Mouse (Mus musculus): ENCODE results near the gene Spire2. TPM values are rescaled to one million over a fixed set of nuclear protein-coding genes. Genes with fewer than 3 reads are reported as not detected.

Spire2 gene
- total and polyA plus RNA-seq, 2 experiments from 2014 or later, result 25.4 to 34.0 TPM

- no peak overlapping the region for H3K4me3 ChIP-seq (ENCODE audit: low read length)
- H3K4me2 ChIP-seq (ENCODE audit: low read depth, low read length), result no peak overlapping the region
- H3K27ac ChIP-seq, result no peak overlapping the region
- no peaks in the 10 kb centered on the region for H3K27me3 ChIP-seq (ENCODE audit: insufficient read depth, low read length)
- H3K9ac ChIP-seq (replicated peaks; ENCODE audit: low read length), result no peak overlapping the region
- DNase-seq (ENCODE audit: low spot score) (no peak), ATAC-seq (no peak)
- H3K4me1 ChIP-seq (ENCODE audit: insufficient read depth, low read length), result no peaks in the 10 kb centered on the region
- H3K9me3 ChIP-seq (ENCODE audit: low read length), result no peaks in the 10 kb centered on the region
- no peaks in the 10 kb centered on the region for H3K36me3 ChIP-seq (ENCODE audit: insufficient read depth, low read length)
- TF ChIP-seq CTCF (IDR thresholded peaks at IDR 0.05; ENCODE audit: low read depth), result no peak
- WGBS, result 87% methylated on average over 8 of the region's 8 CpGs
Measured at GRCm38 (mm10) chr8:123291716-123292115, 40.8 kb upstream of the Spire2 start.

GRCm38 (mm10) chr8:123292281-123292680 lies 40.2 kb upstream of the Spire2 start:
- no peak for TF ChIP-seq CTCF (IDR thresholded peaks at IDR 0.05; ENCODE audit: low read depth)
- H3K4me1 ChIP-seq (ENCODE audit: insufficient read depth, low read length), result no peaks in the 10 kb centered on the region
- no peak overlapping the region for H3K27ac ChIP-seq
- H3K36me3 ChIP-seq (ENCODE audit: insufficient read depth, low read length), result no peaks in the 10 kb centered on the region
- no peak overlapping the region for H3K4me3 ChIP-seq (ENCODE audit: low read length)
- DNase-seq (ENCODE audit: low spot score), result no peak
- H3K9me3 ChIP-seq (ENCODE audit: low read length), result no peaks in the 10 kb centered on the region
- H3K27me3 ChIP-seq (ENCODE audit: insufficient read depth, low read length), result no peaks in the 10 kb centered on the region
- ATAC-seq, result no peak
- WGBS, result 87% methylated on average over 3 of the region's 3 CpGs
- no peak overlapping the region for H3K4me2 ChIP-seq (ENCODE audit: low read depth, low read length)
- no peak overlapping the region for H3K9ac ChIP-seq (replicated peaks; ENCODE audit: low read length)

- Histone ChIP-seq H3K4me1 (ENCODE audit: insufficient read depth, low read length) (no peaks in the 10 kb centered on the region), H3K9me3 (ENCODE audit: low read length) (no peaks in the 10 kb centered on the region), H3K27me3 (ENCODE audit: insufficient read depth, low read length) (no peaks in the 10 kb centered on the region), H3K27ac (no peak overlapping the region), H3K9ac (replicated peaks; ENCODE audit: low read length) (no peak overlapping the region), H3K4me3 (ENCODE audit: low read length) (no peak overlapping the region), H3K4me2 (ENCODE audit: low read depth, low read length) (no peak overlapping the region), H3K36me3 (ENCODE audit: insufficient read depth, low read length) (no peaks in the 10 kb centered on the region)
- ATAC-seq, result no peak
- 88% methylated on average over 2 of the region's 2 CpGs for WGBS
- DNase-seq (ENCODE audit: low spot score), result no peak
- no peak for TF ChIP-seq CTCF (IDR thresholded peaks at IDR 0.05; ENCODE audit: low read depth)
Measured at GRCm38 (mm10) chr8:123292785-123293184, 39.7 kb upstream of the Spire2 start.

- 88% methylated on average over 11 of the region's 11 CpGs for WGBS
- H3K36me3 ChIP-seq (ENCODE audit: insufficient read depth, low read length), result no peaks in the 10 kb centered on the region
- no peak for DNase-seq (ENCODE audit: low spot score)
Measured at GRCm38 (mm10) chr8:123298301-123298700, 34.2 kb upstream of the Spire2 start.

GRCm38 (mm10) chr8:123308738-123309137 lies 23.8 kb upstream of the Spire2 start:
- 70% methylated on average over 4 of the region's 4 CpGs for WGBS
- H3K4me2 ChIP-seq (ENCODE audit: low read depth, low read length), result no peak overlapping the region
- no peaks in the 10 kb centered on the region for H3K27me3 ChIP-seq (ENCODE audit: insufficient read depth, low read length)
- no peaks in the 10 kb centered on the region for H3K36me3 ChIP-seq (ENCODE audit: insufficient read depth, low read length)
- no peak for DNase-seq (ENCODE audit: low spot score)
- H3K4me3 ChIP-seq (ENCODE audit: low read length), result no peak overlapping the region
- H3K4me1 ChIP-seq (ENCODE audit: insufficient read depth, low read length), result no peaks in the 10 kb centered on the region
- no peak overlapping the region for H3K27ac ChIP-seq
- H3K9ac ChIP-seq (replicated peaks; ENCODE audit: low read length), result no peak overlapping the region
- 0 out of 2 replicates have a peak, but pooled peaks have one; percentile 24 for TF ChIP-seq CTCF (IDR thresholded peaks at IDR 0.05; ENCODE audit: low read depth)
- H3K9me3 ChIP-seq (ENCODE audit: low read length), result no peaks in the 10 kb centered on the region
- ATAC-seq, result no peak

More at GRCm38 (mm10) chr8:123298301-123298700, 34.2 kb upstream of the Spire2 start:
- Histone ChIP-seq H3K27me3 (ENCODE audit: insufficient read depth, low read length) (no peaks in the 10 kb centered on the region), H3K9me3 (ENCODE audit: low read length) (no peaks in the 10 kb centered on the region), H3K27ac (no peak overlapping the region), H3K9ac (replicated peaks; ENCODE audit: low read length) (no peak overlapping the region), H3K4me1 (ENCODE audit: insufficient read depth, low read length) (no peaks in the 10 kb centered on the region), H3K4me2 (ENCODE audit: low read depth, low read length) (no peak overlapping the region), H3K4me3 (ENCODE audit: low read length) (no peak overlapping the region)
- no peak for ATAC-seq
- no peak for TF ChIP-seq CTCF (IDR thresholded peaks at IDR 0.05; ENCODE audit: low read depth)

- TF ChIP-seq CTCF (IDR thresholded peaks at IDR 0.05; ENCODE audit: low read depth), result no peak
- Histone ChIP-seq H3K36me3 (ENCODE audit: insufficient read depth, low read length) (no peaks in the 10 kb centered on the region), H3K9me3 (ENCODE audit: low read length) (no peaks in the 10 kb centered on the region), H3K27ac (no peak overlapping the region), H3K4me3 (ENCODE audit: low read length) (peak overlapping the region; percentile 53), H3K4me1 (ENCODE audit: insufficient read depth, low read length) (no peaks in the 10 kb centered on the region), H3K27me3 (ENCODE audit: insufficient read depth, low read length) (no peaks in the 10 kb centered on the region), H3K4me2 (ENCODE audit: low read depth, low read length) (peak overlapping the region; percentile 97), H3K9ac (replicated peaks; ENCODE audit: low read length) (peak overlapping the region; percentile 50)
- DNase-seq (ENCODE audit: low spot score) (no peak), ATAC-seq (peak; percentile 72)
- WGBS, result 7% methylated on average over 21 of the region's 21 CpGs
Measured at GRCm38 (mm10) chr8:123317781-123318466, 14.6 kb upstream of the Spire2 start.

GRCm38 (mm10) chr8:123318467-123318911 lies 14.0 kb upstream of the Spire2 start, which contains the start of gene Fanca:
Fanca (minus strand) TSS chr8:123318576.
- DNase-seq (ENCODE audit: low spot score) (peak; percentile 95), ATAC-seq (peak; percentile 99)
- peak within 1 kb of the TSS; percentile 53 for H3K4me3 ChIP-seq (ENCODE audit: low read length)
- H3K27me3 ChIP-seq (ENCODE audit: insufficient read depth, low read length), result no peaks in the 10 kb centered on the region
- no peaks in the 10 kb centered on the region for H3K9me3 ChIP-seq (ENCODE audit: low read length)
- H3K27ac ChIP-seq, result no peak within 1 kb of the TSS
- no peaks in the 10 kb centered on the region for H3K4me1 ChIP-seq (ENCODE audit: insufficient read depth, low read length)
- H3K4me2 ChIP-seq (ENCODE audit: low read depth, low read length), result peak within 1 kb of the TSS; percentile 97
- peak within 1 kb of the TSS; percentile 50 for H3K9ac ChIP-seq (replicated peaks; ENCODE audit: low read length)
- no peaks in the 10 kb centered on the region for H3K36me3 ChIP-seq (ENCODE audit: insufficient read depth, low read length)
- peak; percentile 52 for TF ChIP-seq CTCF (IDR thresholded peaks at IDR 0.05; ENCODE audit: low read depth)
- WGBS, result under 1% methylated on average over 24 of the region's 24 CpGs
